Mouse (Mus musculus) liver, embryonic 14.5 days (tissue): ENCODE measurements around the gene Igf2bp3.

Experiments used
- CTCF ChIP-seq: IDR thresholded peaks from 2 replicates; pipeline ENCODE4 v1.5.1; 2016; ENCODE audit warnings: antibody characterized with exemption, low read depth, control low read depth
- EP300 ChIP-seq: IDR thresholded peaks from 2 replicates; pipeline ENCODE4 v1.6.1; 2016; ENCODE audit warnings: antibody characterized with exemption, low read depth

GRCm38 (mm10) chr6:49221906-49222305, 7.1 kb upstream of the Igf2bp3 start:
- TF ChIP-seq EP300 (no peak), CTCF (no peak)
